Mouse (Mus musculus): Measurements from ENCODE around the gene Tjap1. TPM values are rescaled to one million over a fixed set of nuclear protein-coding genes. Genes with fewer than 3 reads are reported as not detected.

Tjap1 gene
- total and polyA plus RNA-seq, 3 experiments: 12.9 to 41.2 TPM; not detected in 1

DNA sequence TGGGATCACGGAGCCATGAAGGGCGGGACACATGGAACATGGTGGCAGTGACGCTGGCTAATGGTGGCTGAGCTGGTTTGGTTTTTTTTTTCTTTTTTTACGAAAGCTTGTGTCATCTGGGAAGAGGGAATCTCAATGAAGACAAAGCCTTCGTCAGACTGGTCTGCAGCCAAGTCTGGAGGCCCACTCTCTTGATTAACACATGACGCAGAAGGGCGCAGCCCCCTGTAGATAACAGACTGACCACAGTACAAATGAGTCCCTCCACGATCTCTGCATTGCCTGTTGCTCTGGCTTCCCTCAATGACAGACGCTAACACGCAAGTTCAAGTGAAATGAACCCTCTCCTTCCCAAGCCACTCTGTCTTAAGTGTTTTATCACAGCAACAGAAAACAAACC lies 7.3 kb downstream of the Tjap1 start:
- peaks cover 0 to 2% of the 10 kb centered on the region in 2 experiments; a peak in 2 of 4 replicates for H3K36me3 ChIP-seq (ENCODE audit: control insufficient read depth in 1 of 2, insufficient read depth in 2 of 2, low read length in 2 of 2)
- DNase-seq (ENCODE audit: low read depth, low spot score): no peak
- TF ChIP-seq BHLHE40 (IDR thresholded peaks at IDR 0.05; ENCODE audit: borderline replicate concordance, low read depth, low read length): no peak
- TF ChIP-seq ZC3H11A (IDR thresholded peaks at IDR 0.05; ENCODE audit: low read depth, low read length): no peak
- no peak for TF ChIP-seq KAT2A (conservative IDR thresholded peaks at IDR 0.05; ENCODE audit: low read depth, low read length)
- TF ChIP-seq MEF2A (IDR thresholded peaks at IDR 0.05; ENCODE audit: extremely low read depth, insufficient replicate concordance, low read depth, low read length, poor library complexity, severe bottlenecking): no peak
- no peaks in the 10 kb centered on the region for H3K9me3 ChIP-seq (replicated peaks; ENCODE audit: insufficient read depth, low read length)
- H3K9ac ChIP-seq (ENCODE audit: control insufficient read depth, low read depth, low read length, poor library complexity, severe bottlenecking): no peak overlapping the region
- H3K4me3 ChIP-seq (ENCODE audit: control insufficient read depth in 1 of 2, insufficient read depth in 1 of 2, low read depth in 2 of 2, low read length in 2 of 2): no peak overlapping the region
- no peaks in the 10 kb centered on the region for H3K4me1 ChIP-seq (ENCODE audit: control insufficient read depth in 1 of 2, insufficient read depth in 2 of 2, low read length in 2 of 2)
- no peak overlapping the region for H3K27ac ChIP-seq (ENCODE audit: control insufficient read depth, low read depth, low read length)
- peaks cover 4% of the 10 kb centered on the region; the same call in 1 of the 2 replicates for H3K79me2 ChIP-seq (ENCODE audit: control insufficient read depth, insufficient read depth, low read length, poor library complexity)
- H3K27me3 ChIP-seq (ENCODE audit: control insufficient read depth in 1 of 2, insufficient read depth in 2 of 2, low read length in 2 of 2): no peaks in the 10 kb centered on the region

DNA sequence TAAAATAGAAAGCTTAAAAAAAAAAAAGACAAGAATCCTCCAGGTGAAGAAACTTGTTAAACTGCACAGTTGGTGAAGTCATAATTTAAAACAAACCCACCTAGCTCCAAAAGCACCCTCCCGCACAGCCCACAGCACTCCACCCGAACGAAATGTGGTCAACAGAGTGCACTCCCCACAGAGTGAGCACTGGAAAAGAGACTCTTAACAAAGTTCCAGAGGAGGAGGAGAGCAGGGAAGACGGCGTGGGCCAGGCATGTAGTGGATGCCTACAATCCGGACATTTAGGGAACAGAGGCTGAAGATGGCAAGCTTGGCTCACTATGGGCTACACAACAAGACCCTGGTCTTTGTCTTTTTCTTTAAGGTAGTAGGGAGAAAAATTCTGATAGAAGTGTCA lies 7.8 kb downstream of the Tjap1 start:
- Histone ChIP-seq H3K27ac (ENCODE audit: control insufficient read depth, low read depth, low read length) (no peak overlapping the region), H3K4me1 (ENCODE audit: control insufficient read depth in 1 of 2, insufficient read depth in 2 of 2, low read length in 2 of 2) (no peaks in the 10 kb centered on the region), H3K9ac (ENCODE audit: control insufficient read depth, low read depth, low read length, poor library complexity, severe bottlenecking) (no peak overlapping the region), H3K9me3 (replicated peaks; ENCODE audit: insufficient read depth, low read length) (no peaks in the 10 kb centered on the region), H3K4me3 (ENCODE audit: control insufficient read depth in 1 of 2, insufficient read depth in 1 of 2, low read depth in 2 of 2, low read length in 2 of 2) (no peak overlapping the region), H3K36me3 (ENCODE audit: control insufficient read depth in 1 of 2, insufficient read depth in 2 of 2, low read length in 2 of 2) (peaks cover 0 to 2% of the 10 kb centered on the region in 2 experiments; a peak in 2 of 4 replicates), H3K27me3 (ENCODE audit: control insufficient read depth in 1 of 2, insufficient read depth in 2 of 2, low read length in 2 of 2) (no peaks in the 10 kb centered on the region), H3K79me2 (ENCODE audit: control insufficient read depth, insufficient read depth, low read length, poor library complexity) (0 out of 2 replicates have a peak, but pooled peaks cover 2% of the 10 kb centered on the region)
- DNase-seq (ENCODE audit: low read depth, low spot score): no peak
- TF ChIP-seq JUND (IDR thresholded peaks at IDR 0.05; ENCODE audit: low read depth, low read length) (no peak), NELFE (IDR thresholded peaks at IDR 0.05; ENCODE audit: low read depth, low read length) (no peak)

GRCm38 (mm10) chr17:46274465-46274864 lies 8.4 kb downstream of the Tjap1 start:
- no peaks in the 10 kb centered on the region for H3K4me1 ChIP-seq (ENCODE audit: control insufficient read depth in 1 of 2, insufficient read depth in 2 of 2, low read length in 2 of 2)
- no peaks in the 10 kb centered on the region for H3K9me3 ChIP-seq (replicated peaks; ENCODE audit: insufficient read depth, low read length)

More at GRCm38 (mm10) chr17:46274465-46274864, 8.4 kb downstream of the Tjap1 start:
- Histone ChIP-seq H3K36me3 (ENCODE audit: control insufficient read depth in 1 of 2, insufficient read depth in 2 of 2, low read length in 2 of 2) (peaks cover 0 to 4% of the 10 kb centered on the region in 2 experiments; a peak in 1 of 4 replicates), H3K4me3 (ENCODE audit: control insufficient read depth in 1 of 2, insufficient read depth in 1 of 2, low read depth in 2 of 2, low read length in 2 of 2) (no peak overlapping the region), H3K9ac (ENCODE audit: control insufficient read depth, low read depth, low read length, poor library complexity, severe bottlenecking) (no peak overlapping the region), H3K27ac (ENCODE audit: control insufficient read depth, low read depth, low read length) (no peak overlapping the region), H3K79me2 (ENCODE audit: control insufficient read depth, insufficient read depth, low read length, poor library complexity) (no peaks in the 10 kb centered on the region), H3K27me3 (ENCODE audit: control insufficient read depth in 1 of 2, insufficient read depth in 2 of 2, low read length in 2 of 2) (no peaks in the 10 kb centered on the region)
- TF ChIP-seq RAD21 (IDR thresholded peaks at IDR 0.05; ENCODE audit: low read depth, low read length) (no peak), POLR2A (IDR thresholded peaks at IDR 0.05; ENCODE audit: control insufficient read depth in 1 of 2, insufficient read depth in 1 of 2, low read depth in 1 of 2, low read length in 2 of 2, poor library complexity in 1 of 2) (no peak), ZKSCAN1 (IDR thresholded peaks at IDR 0.05; ENCODE audit: low read depth, low read length) (no peak), JUND (IDR thresholded peaks at IDR 0.05; ENCODE audit: low read depth, low read length) (no peak), SMC3 (IDR thresholded peaks at IDR 0.05; ENCODE audit: low read depth, low read length) (no peak), KAT2A (conservative IDR thresholded peaks at IDR 0.05; ENCODE audit: low read depth, low read length) (no peak), ZC3H11A (IDR thresholded peaks at IDR 0.05; ENCODE audit: low read depth, low read length) (no peak), TAL1 (IDR thresholded peaks at IDR 0.05; ENCODE audit: low read length) (no peak), MYC (IDR thresholded peaks at IDR 0.05; ENCODE audit: low read depth, low read length) (no peak), E2F4 (IDR thresholded peaks at IDR 0.05; ENCODE audit: borderline replicate concordance, low read depth, low read length) (no peak), HCFC1 (IDR thresholded peaks at IDR 0.05; ENCODE audit: low read depth, low read length) (no peak), USF2 (IDR thresholded peaks at IDR 0.05; ENCODE audit: borderline replicate concordance in 1 of 2, insufficient read depth in 1 of 2, low read depth in 1 of 2, low read length in 2 of 2) (no peak), CHD2 (IDR thresholded peaks at IDR 0.05; ENCODE audit: low read length) (no peak), ETS1 (IDR thresholded peaks at IDR 0.05; ENCODE audit: low read depth, low read length) (no peak), MYB (IDR thresholded peaks at IDR 0.05; ENCODE audit: low read depth, low read length) (no peak), POLR2AphosphoS2 (IDR thresholded peaks at IDR 0.05; ENCODE audit: low read length) (no peak)
- DNase-seq (ENCODE audit: low read depth, low spot score): no peak

All from MEL (cell line).